Mouse (Mus musculus) hindbrain, embryonic 11.5 days (tissue): ENCODE results near the gene Slc16a3. TPM values are rescaled to one million over a fixed set of nuclear protein-coding genes. Genes with fewer than 3 reads are reported as not detected.

Experiments used
- ATAC-seq: fragments of 200-750 bp; cut with Nextera tagmentation; 2 replicates; pipeline ENCODE4 v1.8.0; 2017; ENCODE audit warnings: mild to moderate bottlenecking, moderate TSS enrichment, moderate library complexity; ENCODE audit not compliant: low FRiP score
- DNase-seq: peaks from one replicate; pipeline ENCODE4 v3.0.0-alpha.2; 2015; ENCODE audit warnings: low spot score
- H3K27ac ChIP-seq: fragments of 300-500 bp; sonication (generic); 2 replicates; pipeline ENCODE4 v1.5.1; 2014; ENCODE audit warnings: mild to moderate bottlenecking, low read depth, low read length
- H3K27me3 ChIP-seq: fragments of 300-500 bp; sonication (generic); 2 replicates; pipeline ENCODE4 v1.6.1; 2014; ENCODE audit warnings: mild to moderate bottlenecking, low read length, moderate library complexity, mixed read lengths; ENCODE audit not compliant: control insufficient read depth, insufficient read depth
- H3K36me3 ChIP-seq: fragments of 300-500 bp; sonication (generic); 2 replicates; pipeline ENCODE4 v1.6.1; 2014; ENCODE audit warnings: mild to moderate bottlenecking, low read length, moderate library complexity, mixed read lengths; ENCODE audit not compliant: control insufficient read depth, insufficient read depth
- H3K4me1 ChIP-seq: fragments of 300-500 bp; sonication (generic); replicated peaks from 2 replicates; pipeline ENCODE4 v1.6.1; 2014; ENCODE audit warnings: low read length, mixed read lengths; ENCODE audit not compliant: control insufficient read depth, insufficient read depth
- H3K4me2 ChIP-seq: fragments of 300-500 bp; sonication (generic); replicated peaks from 2 replicates; pipeline ENCODE4 v1.6.1; 2014; ENCODE audit warnings: mild to moderate bottlenecking, low read depth, low read length
- H3K4me3 ChIP-seq: fragments of 300-500 bp; sonication (generic); 2 replicates; pipeline ENCODE4 v1.5.1; 2014; ENCODE audit warnings: low read depth, low read length
- H3K9ac ChIP-seq: fragments of 300-500 bp; sonication (generic); 2 replicates; pipeline ENCODE4 v1.6.1; 2014; ENCODE audit warnings: low read depth, low read length
- H3K9me3 ChIP-seq: fragments of 300-500 bp; sonication (generic); 2 replicates; pipeline ENCODE4 v1.6.1; 2016; ENCODE audit warnings: low read length; ENCODE audit not compliant: control insufficient read depth
- WGBS: fragments of 180-500 bp; shearing (Covaris S2); extraction: QIAGEN DNeasy Blood & Tissue Kit; methylation state at CpG from one replicate; pipeline ENCODE4 v1.1.7; 2014; 5-methylcytosine and 5-hydroxymethylcytosine counted together
- polyA plus RNA-seq: library from polyadenylated mRNA; unstranded; fragments of >200 nt; fragmentation: Nextera tagmentation; extraction: Ambion mirVana; gene quantifications from 2 replicates; pipeline ENCODE4 v1.2.1, GENCODE M21; 2014

Gene Slc16a3
- polyA plus RNA-seq, 1 experiment from 2014 or later: 25.8 TPM

DNA sequence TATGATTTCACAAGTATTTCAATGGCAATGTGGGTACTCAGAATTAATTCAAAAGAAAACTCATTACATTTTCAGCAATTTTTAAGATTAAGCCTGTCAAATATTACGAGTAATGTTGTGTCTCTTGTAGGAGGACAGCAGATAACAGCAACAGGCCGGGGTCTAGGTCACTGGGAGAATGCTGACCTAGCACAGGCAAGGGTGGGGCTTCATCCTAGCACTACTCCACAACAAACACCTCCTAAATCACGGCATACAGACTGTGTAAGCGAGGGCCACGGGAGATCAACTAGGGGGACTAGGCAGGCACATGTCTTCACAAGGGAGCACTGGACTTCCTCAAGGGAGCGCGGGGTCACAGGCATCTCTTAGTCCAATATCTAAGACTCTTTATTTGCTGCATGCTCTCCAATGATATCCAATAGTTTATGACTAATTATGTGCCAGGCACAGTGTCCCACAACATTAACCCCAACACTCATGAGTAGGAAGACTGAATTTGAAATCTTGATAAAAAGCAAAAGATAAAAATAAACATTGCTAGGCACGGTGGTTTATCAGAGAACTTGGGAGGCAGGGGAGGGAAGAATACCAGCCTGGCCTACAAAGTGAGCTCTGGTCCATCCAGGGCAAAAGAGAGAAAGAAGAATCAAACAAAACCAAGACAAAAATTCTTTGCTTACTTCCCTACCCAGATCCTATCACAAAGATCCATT is 31.6 kb downstream of the Slc16a3 start:
- Histone ChIP-seq H3K9me3 (no peaks in the 10 kb centered on the region), H3K27ac (no peak overlapping the region), H3K9ac (no peak overlapping the region), H3K36me3 (peaks cover 10% of the 10 kb centered on the region; the same call in 1 of the 2 replicates), H3K4me1 (no peaks in the 10 kb centered on the region), H3K4me2 (no peak overlapping the region), H3K4me3 (no peak overlapping the region), H3K27me3 (no peaks in the 10 kb centered on the region)
- ATAC-seq (no peak), DNase-seq (no peak)
- 90% methylated on average over 8 of the region's 8 CpGs for WGBS

DNA sequence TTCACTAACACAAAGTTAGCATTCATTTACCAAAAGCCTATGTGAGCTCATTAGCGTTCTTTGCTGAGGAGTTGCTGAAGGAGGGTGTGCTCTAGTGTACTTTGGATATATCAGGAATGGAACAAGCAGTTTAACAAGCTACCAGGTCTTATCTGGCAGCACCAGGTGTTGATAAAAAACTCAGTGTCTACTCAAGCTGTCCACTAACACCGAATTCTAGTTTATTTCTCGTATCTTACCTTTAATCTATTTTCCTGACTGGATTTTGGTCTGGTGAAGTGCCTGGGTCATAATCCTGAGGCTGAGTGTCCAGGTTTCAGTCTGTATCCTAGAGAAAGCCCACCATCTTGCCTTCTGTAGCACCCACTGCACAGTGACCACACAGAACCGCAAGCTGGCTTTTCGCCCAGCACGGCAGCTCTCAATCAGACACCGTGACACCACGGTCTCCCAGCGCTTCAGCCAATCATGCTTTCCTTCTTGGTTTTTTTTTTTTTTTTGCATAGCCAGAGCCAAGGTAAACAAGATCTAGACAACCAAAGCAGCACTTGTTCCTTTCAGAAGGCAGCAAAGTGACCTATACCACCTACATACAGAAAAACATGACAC is 32.3 kb downstream of the Slc16a3 start:
- Histone ChIP-seq H3K4me1 (no peaks in the 10 kb centered on the region), H3K9me3 (no peaks in the 10 kb centered on the region), H3K27me3 (no peaks in the 10 kb centered on the region), H3K27ac (no peak overlapping the region), H3K9ac (no peak overlapping the region), H3K4me3 (no peak overlapping the region), H3K4me2 (no peak overlapping the region), H3K36me3 (peaks cover 6% of the 10 kb centered on the region; the same call in 1 of the 2 replicates)
- DNase-seq (no peak), ATAC-seq (no peak)
- WGBS: 90% methylated on average over 9 of the region's 9 CpGs

DNA sequence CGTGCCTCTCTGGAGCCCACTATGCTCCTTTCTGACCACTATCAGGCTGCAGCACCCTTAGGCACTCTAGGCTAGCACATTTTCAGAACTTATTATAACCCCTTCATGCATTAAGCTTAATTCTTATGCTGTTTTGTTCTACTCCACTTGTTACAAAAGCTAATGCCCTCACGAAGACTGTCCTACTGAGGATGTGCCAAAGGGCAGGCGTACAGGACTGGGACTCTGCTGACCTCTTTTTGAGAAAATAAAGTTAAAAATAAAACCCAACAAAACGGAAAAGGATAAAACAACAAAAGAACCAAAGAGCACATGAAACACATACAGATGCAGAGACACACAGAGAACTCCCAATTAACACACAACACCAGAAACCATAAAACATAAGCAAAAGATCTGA is 33.4 kb downstream of the Slc16a3 start:
- no peak overlapping the region for H3K4me2 ChIP-seq
- no peak for ATAC-seq
- H3K27ac ChIP-seq: no peak overlapping the region
- H3K9ac ChIP-seq: no peak overlapping the region
- H3K27me3 ChIP-seq: no peaks in the 10 kb centered on the region
- WGBS: 87% methylated on average over 4 of the region's 4 CpGs
- peaks cover 6% of the 10 kb centered on the region; the same call in 1 of the 2 replicates for H3K36me3 ChIP-seq
- no peaks in the 10 kb centered on the region for H3K4me1 ChIP-seq
- no peaks in the 10 kb centered on the region for H3K9me3 ChIP-seq
- H3K4me3 ChIP-seq: no peak overlapping the region
- no peak for DNase-seq

DNA sequence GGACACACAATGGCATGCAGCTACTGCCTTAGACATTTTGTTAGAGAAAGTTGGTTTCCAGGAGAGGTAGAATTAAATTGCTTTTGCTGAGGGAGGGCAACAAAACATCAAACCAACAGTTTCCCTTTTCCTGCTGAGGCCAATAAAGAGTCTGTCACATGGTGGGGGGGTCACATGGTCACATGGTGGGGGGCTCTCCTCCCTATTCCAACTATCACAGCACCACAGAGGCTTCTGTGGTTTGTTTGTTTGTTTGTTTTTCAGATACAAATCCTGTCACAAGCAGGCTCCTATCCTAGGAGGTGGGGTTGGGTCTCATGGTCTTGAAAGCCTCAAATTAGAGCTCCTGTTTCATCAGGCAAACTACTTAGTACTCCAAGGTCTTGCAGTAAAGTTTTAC is 34.2 kb downstream of the Slc16a3 start:
- DNase-seq: no peak
- H3K4me1 ChIP-seq: no peaks in the 10 kb centered on the region
- H3K36me3 ChIP-seq: peaks cover 6% of the 10 kb centered on the region; the same call in 1 of the 2 replicates
- no peak overlapping the region for H3K4me2 ChIP-seq
- H3K9me3 ChIP-seq: no peaks in the 10 kb centered on the region
- H3K27me3 ChIP-seq: no peaks in the 10 kb centered on the region
- no peak overlapping the region for H3K9ac ChIP-seq
- H3K4me3 ChIP-seq: no peak overlapping the region
- no peak overlapping the region for H3K27ac ChIP-seq
- no peak for ATAC-seq

DNA sequence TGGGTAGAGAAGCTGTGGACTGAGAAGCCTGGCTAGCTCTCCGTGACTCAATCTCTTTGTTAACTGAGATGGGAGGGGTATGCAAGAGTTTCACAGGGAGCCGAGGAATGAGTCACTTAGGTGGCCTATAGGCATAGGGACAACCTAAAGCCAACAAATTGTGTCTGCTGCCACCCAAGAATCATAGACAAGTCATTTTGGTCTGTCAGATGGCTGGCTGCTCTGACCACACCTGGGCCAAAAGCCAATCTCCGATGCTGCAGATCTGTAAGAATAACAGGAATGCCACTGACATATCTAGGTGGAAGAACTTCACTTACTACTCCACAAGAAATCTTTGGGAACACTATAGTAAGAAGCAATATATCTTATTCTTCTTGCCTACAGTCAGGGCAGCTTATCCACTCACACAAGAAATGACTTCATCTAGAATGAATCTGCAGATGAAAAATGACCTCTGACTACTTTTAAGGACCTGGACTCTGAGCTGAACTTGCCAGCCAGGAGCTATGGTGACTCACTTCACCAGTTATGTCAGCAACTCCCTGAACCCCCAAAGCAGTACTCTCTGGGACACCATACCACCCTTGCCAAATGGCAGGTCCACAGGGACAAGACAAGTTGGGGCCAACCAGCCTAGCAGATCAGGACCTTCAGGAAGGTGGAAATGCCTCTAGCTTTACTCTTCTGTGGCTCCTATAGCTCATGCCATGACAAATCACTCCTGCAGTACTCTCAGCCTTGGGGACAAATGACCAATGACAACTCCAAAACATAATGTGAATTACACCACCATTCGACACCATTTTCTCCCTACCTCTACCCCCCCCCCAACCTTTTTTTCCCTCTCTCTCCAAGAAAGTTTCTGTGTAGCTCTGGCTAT is 36.4 kb downstream of the Slc16a3 start:
- Histone ChIP-seq H3K9ac (no peak overlapping the region), H3K4me2 (no peak overlapping the region), H3K27ac (no peak overlapping the region), H3K4me1 (peaks cover 4% of the 10 kb centered on the region), H3K36me3 (peaks cover 6% of the 10 kb centered on the region; the same call in 1 of the 2 replicates), H3K27me3 (no peaks in the 10 kb centered on the region), H3K9me3 (no peaks in the 10 kb centered on the region), H3K4me3 (no peak overlapping the region)
- no peak for ATAC-seq
- no peak for DNase-seq
- WGBS: 85% methylated on average over 4 of the region's 4 CpGs

DNA sequence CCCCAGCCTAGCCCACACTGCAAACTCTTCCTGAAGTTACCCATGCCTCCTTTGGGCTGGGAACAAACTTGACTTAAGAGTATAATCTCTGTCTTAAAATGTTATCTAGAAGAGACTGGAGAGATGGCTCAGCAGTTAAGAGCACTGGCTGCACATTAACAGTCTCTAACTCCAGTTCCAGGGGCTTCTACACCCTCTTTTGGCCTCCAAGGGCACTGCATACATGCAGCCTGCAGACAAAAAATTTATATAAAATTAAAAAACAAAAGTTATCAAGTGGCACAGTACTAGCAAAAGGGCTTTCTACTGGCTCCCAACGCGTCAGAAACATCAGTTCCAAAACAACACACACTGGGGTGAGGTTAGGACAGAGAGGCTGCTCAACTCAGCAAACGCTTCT is 39.3 kb downstream of the Slc16a3 start:
- no peak overlapping the region for H3K4me2 ChIP-seq
- H3K4me1 ChIP-seq: peaks cover 4% of the 10 kb centered on the region
- no peaks in the 10 kb centered on the region for H3K9me3 ChIP-seq
- WGBS: 86% methylated on average over 3 of the region's 3 CpGs
- no peak overlapping the region for H3K27ac ChIP-seq
- H3K27me3 ChIP-seq: no peaks in the 10 kb centered on the region
- ATAC-seq (no peak), DNase-seq (no peak)
- H3K4me3 ChIP-seq: no peak overlapping the region
- peaks cover 2% of the 10 kb centered on the region; the same call in 1 of the 2 replicates for H3K36me3 ChIP-seq
- H3K9ac ChIP-seq: no peak overlapping the region

DNA sequence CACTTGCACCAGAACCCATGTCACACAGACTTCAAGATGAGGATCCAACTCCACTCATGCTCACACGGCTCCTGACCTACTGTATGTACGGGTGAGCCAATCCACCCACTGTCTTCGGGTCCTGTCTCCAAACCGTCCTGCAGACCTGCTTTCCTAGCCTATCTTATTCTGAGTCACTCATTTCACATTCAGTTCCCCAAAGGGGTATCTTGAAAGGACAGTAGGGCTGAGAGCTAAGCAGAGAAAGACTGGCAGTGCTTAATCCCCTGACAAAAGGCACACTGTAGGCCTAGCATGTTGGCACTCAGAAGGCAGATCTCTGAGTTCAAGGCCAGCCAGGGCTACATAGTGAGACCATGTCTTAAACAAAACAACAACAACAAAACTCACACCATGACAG is 40.1 kb downstream of the Slc16a3 start:
- H3K4me2 ChIP-seq: no peak overlapping the region; the same call in 1 of the 2 replicates

DNA sequence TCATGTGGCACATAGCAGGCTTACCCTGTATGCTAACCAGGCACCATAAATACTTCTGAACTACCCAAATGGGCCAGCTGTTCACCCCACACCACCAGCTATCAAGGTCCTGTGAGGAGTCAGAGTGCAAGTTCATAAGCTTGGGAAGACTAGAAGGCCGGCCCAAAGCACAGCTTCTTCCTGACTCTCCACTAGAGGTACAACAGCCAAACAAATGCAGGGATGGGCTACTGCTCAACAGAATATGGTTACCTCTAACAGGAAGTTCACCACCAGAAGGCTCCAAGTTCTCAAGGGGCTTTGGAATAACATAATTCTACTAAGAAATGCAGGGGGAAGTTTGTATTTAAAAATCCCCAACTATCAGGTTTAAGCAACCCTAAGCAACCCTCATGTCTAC is 41.2 kb downstream of the Slc16a3 start:
- H3K9ac ChIP-seq: peak overlapping the region; percentile 99
- no peaks in the 10 kb centered on the region for H3K36me3 ChIP-seq
- no peaks in the 10 kb centered on the region for H3K27me3 ChIP-seq
- H3K4me3 ChIP-seq: peak overlapping the region; percentile 96
- H3K4me2 ChIP-seq: peak overlapping the region; percentile 87
- DNase-seq: peak; percentile 31
- ATAC-seq: no peak
- H3K9me3 ChIP-seq: no peaks in the 10 kb centered on the region
- H3K4me1 ChIP-seq: peaks cover 4% of the 10 kb centered on the region
- WGBS: 43% methylated on average over 1 of the region's 1 CpGs
- H3K27ac ChIP-seq: no peak overlapping the region

More for the DNA sequence above, 40.1 kb downstream of the Slc16a3 start:
- Histone ChIP-seq H3K9me3 (no peaks in the 10 kb centered on the region), H3K4me1 (peaks cover 4% of the 10 kb centered on the region), H3K36me3 (no peaks in the 10 kb centered on the region), H3K9ac (no peak overlapping the region), H3K27ac (no peak overlapping the region), H3K27me3 (no peaks in the 10 kb centered on the region), H3K4me3 (no peak overlapping the region)
- 93% methylated on average over 4 of the region's 4 CpGs for WGBS
- ATAC-seq (no peak), DNase-seq (no peak)
